Mouse (Mus musculus) naive thymus-derived CD4-positive, alpha-beta T cell, adult 2 months (primary cell): ENCODE measurements around the gene Ncoa5.

Source experiments
- DNase-seq: peaks from one replicate; pipeline ENCODE4 v3.0.0-alpha.2; 2011; ENCODE audit warnings: low read depth

Ncoa5 gene

DNA sequence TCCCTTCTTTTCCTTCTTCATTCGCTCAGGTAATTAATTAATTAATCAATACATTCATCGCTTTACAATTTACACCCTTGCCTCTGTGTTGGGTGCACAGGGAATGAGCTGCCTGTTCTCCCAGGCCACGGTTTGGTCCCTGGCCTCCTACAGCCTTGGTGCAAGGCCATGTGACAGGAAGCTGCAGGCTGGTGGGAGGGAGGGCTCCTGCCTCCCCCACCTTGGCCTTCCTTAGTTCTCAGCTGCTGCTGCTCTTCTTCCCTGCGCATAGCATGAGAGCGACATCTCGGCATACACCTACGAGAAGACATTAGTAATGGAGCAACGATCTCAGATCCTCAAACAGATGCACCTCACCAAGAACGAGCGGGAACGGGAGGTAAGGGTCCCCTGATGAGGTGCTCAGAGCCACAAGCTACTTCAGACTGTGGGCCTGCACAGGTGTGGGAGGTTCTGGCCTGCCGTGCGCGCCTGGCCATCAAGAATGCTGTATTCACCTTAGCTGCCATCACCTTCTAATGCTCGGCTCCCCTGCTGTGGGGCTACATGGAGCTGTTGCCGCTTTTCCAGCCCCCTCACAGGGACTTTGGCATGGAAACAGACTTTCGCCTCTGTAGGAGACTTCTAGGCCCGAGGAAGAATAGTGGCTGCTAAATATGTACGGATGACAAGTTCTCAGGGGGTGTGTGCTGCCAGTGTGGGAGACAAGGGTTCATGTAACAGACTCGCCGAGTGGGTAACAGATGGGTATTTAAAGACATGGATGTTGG, 39.8 kb downstream of the Ncoa5 start:
- DNase-seq: no peak

DNA sequence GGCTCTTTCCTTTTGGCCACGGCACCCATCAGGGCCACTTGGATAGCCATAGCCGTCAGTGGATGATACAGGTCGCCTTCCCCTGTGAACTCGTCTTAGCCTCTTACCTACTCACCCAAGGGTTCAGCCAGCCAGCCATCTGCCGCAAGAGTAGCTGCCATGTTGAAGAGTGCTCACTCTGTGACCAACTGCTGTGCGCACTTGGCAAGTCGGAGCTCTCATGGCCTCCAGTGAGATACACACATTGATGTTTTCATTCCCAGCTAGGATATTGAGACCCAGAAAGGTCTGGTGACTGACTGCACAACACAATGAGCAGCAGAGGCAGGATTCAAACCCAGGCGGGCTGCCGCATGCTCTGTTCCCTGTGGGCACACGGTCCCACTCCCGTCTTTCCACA, 40.5 kb downstream of the Ncoa5 start:
- DNase-seq: no peak

DNA sequence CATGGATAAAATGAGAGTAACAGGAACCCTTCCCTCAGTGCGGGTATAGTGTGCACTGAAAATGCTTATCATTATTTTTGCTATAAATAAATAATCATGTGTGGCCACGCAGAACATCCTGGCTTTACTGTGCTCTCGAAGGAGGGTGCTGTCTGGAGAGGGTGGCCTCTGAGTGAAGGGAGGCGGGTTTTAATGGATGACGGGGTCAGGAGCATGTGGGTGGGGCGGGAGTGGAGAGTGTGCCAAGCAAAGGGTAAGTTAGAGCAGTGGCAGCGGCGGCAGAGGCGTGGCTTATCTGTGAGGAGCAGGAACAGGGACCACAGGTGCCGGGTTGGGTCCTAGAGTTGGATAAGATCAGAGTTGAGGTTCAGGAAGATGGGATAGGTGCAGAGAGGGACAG, 42.9 kb downstream of the Ncoa5 start:
- DNase-seq: no peak

DNA sequence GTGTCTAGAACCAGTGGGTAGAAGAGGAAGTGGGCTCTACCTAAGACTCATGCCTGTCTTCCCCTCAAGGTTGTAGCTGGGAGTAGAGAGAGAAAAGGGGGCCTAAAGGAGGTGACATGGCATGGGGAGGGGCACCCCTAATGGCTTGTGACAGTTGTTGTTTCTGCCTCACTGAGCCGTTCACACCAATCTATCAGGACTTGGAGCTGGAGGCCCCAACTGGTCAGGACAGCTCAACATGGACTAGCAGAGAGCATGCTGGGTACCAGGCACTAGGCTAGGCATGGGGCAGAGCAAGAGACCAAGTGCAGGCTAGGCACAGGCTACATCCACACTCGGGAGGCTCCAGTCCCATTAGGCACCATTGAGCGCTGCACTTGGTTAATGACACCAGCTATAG, 43.6 kb downstream of the Ncoa5 start:
- no peak for DNase-seq

DNA sequence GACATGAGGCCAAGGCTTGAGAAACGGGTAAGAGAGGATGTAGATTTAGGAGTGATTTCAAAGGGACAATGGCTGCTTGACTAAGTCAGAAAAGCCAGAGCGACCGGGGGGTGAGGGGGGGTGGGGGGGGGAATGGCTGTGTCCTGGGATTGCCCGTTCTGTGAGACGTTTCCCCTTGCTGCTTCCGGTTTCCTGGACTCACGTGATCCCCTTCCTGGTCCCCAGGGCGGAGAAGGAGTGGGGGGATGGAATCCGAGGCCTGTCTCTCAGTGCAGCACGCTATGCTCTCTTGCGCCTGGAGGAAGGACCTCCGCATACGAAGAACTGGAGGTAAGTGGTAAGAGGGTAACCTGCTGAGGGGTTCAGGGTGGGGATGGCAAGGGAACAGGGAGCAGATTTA, 45.9 kb downstream of the Ncoa5 start:
- DNase-seq: no peak

DNA sequence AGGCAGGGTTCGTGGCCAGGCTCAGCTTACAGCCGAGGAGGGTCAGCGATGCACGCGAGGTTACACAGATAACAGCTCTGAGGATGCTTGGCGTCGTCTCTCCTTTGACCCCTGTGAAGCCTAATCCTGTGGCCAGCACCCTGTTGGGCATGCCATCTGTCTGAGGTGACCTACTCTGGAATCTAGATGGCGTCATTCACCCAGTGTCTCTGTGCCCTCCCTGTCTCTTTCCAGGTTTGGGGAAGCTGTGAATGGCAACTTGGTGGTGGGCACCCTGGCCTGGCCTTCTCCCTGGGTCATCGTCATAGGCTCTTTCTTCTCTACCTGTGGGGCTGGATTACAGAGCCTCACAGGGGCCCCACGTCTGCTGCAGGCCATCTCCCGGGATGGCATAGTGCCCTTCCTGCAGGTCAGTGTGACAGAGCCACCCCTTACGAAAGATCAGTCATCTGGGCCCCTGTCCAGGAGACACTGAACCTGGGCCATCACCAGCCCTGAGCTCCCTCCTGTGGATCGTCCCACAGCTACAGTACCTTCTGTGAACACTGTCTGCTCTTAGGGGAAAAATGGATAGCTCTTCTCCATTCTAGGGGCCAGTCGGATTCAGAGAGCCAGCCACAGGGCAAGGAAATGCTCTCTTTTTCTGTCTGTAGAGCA, 48.2 kb downstream of the Ncoa5 start:
- no peak for DNase-seq

DNA sequence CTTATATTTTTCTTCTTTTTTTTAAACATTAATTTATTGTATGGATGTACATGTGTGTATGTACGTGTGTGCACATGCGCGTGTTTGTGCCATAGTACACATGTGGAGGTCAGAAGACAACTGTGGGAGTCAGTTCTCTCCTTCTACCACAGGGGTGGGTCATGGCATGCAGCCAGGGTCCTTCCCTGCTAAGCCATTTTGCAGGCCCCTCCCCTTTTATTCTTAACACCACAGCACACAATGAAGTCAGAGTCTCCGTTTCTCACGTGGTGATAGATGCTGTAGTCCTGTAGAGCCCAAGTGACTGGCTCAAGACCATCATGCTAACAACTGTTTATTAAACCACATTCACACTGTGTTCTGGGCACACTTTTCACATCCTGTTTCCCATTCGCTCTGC, 48.7 kb downstream of the Ncoa5 start:
- DNase-seq: no peak

DNA sequence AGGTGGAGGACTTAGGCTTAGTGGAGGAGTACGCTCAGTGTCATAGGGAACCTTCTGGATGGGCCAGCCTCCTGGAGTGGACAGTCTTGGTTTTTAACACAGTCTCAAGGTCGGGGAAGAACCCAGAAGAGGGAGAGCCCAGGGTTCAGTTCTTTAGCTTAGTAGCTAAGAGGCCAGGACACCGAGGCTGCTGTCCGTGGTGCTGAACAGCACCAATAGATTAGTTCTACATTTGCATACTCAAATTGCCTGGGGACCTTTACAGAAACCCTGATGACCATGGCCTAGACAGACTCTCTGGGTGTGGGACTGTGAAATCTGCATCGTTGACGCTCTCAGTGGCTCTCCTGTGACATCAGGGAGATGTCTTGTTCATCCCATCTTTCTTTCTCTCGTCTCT, 54.9 kb downstream of the Ncoa5 start:
- DNase-seq: peak; percentile 43

DNA sequence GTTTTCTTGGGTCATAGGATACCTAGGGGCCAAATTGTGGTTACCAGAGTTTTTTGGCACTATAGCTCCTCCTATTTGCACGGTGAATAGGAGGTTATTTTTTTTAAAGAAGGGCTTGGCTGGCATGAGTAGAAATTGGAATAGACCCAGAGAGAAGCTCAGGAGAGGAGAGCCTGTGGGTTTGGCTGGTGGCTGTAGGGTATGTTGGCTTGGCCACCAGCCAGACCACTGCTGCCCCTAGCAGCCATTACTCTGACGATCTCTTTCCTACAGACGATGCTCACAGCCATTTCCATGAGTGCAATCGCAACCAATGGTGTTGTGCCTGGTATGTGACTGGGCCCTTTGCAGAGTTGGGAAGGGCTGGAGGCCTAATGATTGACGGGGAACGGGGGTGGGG, 59.1 kb downstream of the Ncoa5 start:
- no peak for DNase-seq

DNA sequence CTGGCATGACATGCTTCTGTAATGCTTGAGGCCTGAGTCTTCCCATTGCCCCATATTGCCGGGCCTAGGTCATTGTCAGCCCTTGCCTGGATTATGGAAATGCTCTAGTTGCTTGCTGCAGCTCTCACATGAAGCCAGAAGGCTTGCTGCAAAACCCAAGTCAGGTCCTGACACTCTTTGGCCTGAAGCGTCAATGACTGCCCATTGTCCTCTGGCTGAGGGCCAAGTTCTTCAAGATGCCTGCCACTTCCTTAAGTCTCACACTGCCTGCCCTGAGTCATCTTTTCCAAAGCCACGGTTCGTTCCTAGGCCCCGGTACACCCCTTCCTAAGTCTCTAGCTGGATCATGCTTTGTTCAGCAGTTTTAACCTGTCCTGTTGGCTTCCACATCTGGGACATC, 62.0 kb downstream of the Ncoa5 start:
- no peak for DNase-seq

DNA sequence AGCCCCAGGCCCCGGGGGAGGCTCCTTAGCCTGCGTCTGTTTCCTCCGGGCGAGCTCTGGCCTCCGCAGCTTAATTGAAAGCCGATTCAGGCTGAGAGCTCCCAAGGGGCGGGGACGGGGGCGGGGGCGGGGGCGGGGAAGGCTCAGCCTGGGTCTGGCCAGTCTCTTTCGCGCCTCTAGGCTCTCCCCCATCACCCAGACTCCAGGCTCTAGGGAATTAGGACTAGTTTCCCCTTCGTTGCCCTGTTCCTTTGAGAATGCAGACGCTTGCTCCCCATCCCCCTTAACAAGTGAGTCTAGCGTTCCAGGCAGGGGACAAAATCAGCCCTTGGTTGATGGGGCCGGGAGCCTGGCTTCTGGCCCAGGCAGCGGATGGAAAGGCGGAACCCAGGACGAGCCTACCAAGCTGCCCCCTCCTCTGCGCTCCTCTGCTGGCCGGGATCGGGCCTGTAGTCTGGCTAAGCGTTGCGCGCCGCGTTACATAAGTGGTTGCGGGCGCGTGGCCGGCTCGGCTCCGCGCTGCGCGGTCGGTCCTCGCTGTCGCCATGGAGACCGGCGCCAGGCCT, 64.0 kb downstream of the Ncoa5 start:
- no peak for DNase-seq

DNA sequence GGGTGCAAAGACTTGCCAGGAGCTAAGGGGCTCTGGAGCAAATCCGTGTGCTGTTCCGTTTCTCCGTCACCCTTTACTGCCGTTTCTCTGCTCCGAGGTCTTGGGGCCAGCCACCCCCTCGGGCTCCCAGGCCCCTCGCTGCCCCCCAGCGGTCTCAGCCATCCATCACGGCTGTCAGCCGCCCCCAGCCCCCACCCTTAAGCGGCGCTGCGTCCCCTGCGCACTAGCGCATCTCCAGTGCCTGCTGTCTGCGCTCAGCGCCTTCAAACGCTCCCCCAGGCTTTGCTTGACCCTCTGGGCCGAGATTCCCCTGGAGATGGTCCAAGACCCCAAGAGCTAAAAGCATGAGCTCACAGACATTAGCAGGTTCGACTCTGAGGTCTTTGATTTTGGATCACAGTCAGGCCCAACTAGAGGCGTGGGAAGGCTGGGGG, 65.3 kb downstream of the Ncoa5 start:
- no peak for DNase-seq

DNA sequence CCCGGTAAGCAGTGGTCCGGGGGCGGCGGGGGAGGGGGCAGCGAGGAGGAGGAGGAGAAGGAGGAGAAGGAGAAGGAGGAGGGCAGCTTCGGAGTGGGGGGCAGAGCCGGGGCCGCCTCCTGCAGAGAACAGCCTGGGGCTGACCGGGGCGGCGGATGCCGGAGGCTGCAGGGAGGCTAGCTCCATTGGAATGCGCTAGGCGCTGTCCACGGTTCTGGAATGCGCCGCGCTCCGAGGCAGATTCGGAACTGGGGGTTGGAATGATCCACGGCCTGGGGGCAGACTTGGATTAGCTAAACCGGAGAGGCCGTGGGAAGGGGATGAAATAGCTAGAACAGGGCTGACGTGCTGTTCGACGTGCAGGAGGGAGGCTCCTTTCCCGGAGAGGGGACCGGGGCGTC, 66.2 kb downstream of the Ncoa5 start:
- DNase-seq: no peak

DNA sequence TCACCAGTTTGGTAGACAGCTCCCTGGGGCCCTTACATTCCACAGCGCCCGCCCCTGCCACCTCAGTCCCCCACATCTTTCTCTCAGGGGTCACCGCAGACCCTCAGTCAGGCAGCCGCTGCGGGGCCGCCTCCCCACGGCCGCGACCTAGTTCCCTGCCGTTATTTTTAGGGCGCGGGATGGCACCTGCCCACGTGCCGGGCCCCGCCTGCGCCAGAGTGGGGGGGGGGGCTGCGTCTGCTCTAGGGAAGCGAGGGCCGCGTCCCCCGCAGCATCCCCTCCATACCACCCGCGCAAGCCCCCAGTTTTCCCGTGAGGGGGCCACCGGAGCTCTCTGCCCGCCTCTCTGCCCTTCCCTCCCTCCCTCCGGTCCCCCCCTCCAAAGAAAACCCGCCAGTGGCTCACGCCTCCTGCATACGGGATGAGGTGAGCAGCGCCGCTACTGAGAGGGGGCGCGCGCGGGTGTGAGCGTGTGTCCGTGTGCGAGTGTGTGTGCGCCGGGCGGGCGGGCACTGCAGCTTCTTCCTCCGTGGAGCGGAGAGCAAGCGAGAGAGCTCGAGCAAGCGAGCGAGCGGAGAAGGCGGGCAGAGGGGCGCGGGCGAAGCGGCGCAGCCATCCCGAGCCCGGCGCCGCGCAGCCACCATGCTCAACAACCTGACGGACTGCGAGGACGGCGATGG, 66.8 kb downstream of the Ncoa5 start:
- DNase-seq: no peak

DNA sequence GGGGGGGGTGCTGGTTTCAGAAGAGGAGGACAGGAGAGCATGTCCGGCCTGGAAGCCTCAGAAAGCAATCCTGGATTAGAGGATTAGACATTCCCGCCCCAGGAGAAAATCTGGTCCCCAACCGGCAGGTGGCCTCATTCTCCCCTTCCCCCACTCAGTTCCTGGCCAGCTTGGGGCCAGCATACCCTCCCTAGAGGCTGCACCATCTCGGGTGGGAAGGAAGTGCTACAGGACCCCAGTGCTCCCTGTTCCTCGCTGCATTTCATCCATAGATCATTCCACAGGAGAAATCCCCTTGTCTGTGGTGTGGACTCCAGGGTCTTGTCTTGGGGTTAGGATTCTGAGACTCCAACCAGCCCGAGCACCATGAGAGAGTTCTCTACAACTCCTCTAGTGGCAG, 67.5 kb downstream of the Ncoa5 start:
- DNase-seq: no peak

DNA sequence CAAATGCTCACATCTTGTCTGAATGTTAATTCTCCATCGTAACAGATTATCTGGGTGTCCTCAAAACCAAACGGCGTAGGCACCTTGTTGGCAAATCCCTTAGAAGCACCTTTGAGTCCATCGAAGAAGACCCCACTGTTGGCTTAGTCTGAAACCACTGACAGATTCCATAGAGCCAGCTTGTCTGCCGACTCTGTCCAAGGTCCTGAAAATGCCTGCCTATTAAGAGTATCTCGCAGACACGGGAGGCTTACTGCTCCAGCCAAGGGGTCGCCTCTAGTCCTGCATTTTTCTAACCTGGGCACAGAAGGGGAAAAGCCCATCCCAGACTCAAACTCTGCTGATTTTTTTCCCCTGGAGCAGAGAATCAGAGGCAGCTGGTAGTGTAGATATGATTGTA, 68.3 kb downstream of the Ncoa5 start:
- peak; percentile 35 for DNase-seq

DNA sequence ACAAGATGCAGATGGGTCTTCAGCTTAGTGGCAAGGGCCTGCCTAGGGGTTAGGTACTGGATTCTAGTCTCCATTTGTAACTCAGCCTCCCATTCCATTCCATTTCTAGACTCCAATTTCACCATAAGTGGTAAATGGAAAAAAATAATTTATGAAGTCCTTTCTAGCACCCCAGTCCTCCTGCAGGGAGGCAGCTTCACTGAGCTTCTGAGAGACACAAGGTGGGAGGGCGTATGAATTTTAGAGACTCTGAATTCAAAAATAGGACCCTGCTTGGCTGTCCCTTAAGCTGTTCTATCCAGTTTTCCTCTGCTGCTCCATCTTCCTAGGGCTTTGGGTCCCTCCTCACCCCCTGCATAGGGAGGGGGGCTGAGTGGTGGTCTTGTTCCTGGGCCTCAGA, 69.7 kb downstream of the Ncoa5 start:
- DNase-seq: no peak

DNA sequence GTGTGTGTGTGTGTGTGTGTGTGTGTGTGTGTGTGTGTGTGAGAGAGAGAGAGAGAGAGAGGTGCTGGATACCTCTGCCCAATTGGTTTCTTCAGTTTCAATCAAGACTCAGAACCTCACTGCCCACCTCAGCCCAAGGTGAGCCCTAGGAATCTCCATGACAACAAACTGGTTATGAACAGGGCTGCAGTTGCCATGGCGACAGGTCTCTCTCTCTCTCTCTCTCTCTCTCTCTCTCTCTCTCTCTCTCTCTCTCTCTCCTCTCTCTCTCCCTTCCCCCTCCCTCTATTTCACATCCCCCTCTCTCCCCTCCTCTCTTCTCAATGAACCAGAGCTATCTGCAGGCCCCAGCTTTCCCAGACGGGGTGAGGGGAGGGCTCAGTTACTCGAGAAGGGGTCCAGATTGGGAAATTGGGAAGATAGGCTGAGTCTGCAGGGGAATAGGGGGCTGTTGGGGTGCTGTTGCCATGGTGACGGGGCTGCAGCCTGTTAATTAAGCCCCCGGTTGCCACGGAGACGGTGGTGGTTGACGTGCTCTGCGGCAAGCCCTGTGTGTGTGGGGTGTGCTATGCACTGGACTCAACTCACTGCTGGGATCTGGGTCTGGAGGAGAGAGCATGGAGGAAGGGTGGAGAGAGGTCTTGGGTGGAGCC, 70.3 kb downstream of the Ncoa5 start:
- no peak for DNase-seq

DNA sequence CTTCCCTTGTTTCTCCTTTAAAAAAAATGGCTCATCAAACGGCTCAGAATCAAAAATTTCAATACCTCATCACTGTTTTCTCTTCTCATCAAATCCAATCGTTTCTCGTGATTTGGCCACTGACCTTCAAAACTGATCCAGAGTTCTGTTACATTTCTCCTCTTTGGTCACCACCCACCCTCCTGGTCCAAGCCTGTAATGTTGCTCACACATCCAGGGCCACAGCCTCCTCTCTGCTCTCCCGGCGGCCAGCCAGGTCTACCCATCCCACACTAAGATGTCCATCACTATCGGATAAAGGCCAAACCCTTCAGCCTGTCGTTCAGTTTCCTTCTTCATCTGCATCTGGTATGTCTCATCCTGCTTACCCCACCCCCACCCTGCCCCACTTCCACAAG, 72.5 kb downstream of the Ncoa5 start:
- DNase-seq: no peak

DNA sequence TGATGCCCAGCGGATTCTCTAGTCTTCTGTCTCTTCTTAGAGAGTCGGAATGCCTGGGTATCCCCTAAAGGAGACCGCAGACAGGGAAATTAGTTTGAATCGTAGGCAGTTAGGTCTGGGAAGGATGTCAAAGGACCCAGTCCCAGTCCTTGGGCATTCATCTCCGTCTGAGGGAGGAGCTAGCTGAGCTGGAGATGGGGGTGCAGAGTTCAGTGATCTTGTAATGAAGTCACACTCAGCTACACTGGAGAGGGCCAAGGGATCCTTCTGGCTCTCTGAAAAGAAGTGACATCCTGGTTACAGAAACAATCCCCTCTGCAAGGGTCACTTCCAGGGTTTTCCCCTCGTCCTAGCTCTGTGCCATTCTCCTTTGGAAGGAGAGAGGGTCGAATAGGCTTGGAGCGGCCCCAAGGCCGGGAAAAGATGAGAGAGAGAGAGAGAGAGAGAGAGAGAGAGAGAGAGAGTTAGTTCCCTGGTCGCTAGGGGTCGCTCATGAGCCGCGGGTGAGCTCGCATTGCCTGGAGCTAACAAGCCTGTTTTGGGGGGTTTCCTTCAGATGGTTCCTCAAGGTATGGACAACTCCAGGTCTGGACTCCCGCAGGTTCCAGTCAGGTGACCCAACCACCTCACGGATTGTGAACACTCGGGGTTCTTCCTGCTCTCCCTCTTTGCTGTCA, 73.0 kb downstream of the Ncoa5 start:
- peak; percentile 78 for DNase-seq

DNA sequence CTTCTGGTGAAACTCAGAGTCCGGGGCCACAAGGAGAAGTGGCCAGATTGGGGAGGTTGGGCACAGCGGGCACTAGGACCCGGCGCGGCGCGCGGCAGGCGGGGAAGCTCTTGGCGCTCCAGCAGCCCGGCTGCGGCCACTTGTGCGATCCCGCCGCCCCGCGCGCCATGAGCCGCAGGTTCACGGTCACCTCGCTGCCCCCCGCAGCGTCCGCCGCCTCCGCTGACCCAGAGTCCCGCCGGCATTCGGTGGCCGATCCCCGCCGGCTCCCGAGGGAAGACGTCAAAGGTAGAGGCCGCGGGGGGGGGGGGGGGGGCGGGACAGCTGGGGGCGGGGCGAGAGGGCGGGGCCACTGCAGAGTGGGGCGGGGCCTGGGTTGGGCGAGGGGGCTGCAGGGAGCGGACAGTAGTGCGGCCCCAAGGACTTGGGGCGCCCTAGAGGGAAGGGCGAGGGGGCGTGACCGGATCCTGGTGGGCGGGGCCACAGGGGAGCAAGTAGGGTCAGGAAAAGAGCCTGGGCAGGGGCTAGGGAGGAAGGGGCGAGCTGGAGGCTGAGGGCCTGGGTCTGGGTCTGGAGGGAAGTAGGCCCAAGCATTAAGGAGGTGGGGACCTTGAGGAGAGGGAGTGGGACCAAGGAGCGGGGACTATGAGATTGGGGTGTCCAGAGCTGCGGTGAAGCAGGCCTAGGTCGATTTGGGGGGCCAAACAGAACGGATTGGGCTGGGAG, 73.8 kb downstream of the Ncoa5 start, which contains the start of gene Slc12a5:
Gene Slc12a5 (plus strand): TSS at position 87 of the 726 bp plus-strand sequence.
- peak; percentile 43 for DNase-seq
